Comparison of ENCODE assay signal across 8 mouse cellular contexts in the genomic region with DNA sequence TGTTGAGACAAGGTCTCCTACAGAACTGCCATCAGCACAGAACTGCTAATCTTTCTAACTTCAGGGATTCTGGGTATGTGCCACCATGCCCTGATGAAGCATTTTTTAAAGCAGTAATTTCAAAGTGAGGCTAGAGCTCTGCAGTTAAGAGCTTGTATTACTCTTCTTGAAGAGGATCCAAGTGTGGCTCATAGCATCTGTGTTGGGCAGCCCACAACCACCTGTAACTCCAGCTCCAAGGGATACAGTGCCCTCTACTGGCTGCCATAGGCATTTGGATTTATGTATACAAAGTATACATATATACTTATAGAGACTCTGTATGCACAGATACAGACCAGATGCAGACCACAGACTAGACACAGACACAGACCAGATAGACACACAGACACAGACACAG.
DNase-seq lines count a peak whose midpoint lies in the region; ATAC-seq and TF ChIP-seq lines count a peak whose summit lies in the region.

No protein-coding gene starts in this region.

- TF ChIP-seq CTCF in midbrain, postnatal 0 days (IDR thresholded peaks at IDR 0.05) = peak; percentile 63

- H3K4me3 ChIP-seq in midbrain, postnatal 0 days (ENCODE audit: low read depth, low read length) = no peak overlapping the region
- no peak overlapping the region for H3K4me3 ChIP-seq in midbrain, embryonic 13.5 days (replicated peaks)

- no peaks in the 10 kb centered on the region for H3K36me3 ChIP-seq in midbrain, postnatal 0 days (ENCODE audit: insufficient read depth, low read length)
- H3K36me3 ChIP-seq in midbrain, embryonic 13.5 days = no peaks in the 10 kb centered on the region

- H3K4me1 ChIP-seq in midbrain, postnatal 0 days (ENCODE audit: insufficient read depth, low read length) = no peaks in the 10 kb centered on the region
- no peaks in the 10 kb centered on the region for H3K4me1 ChIP-seq in midbrain, embryonic 13.5 days (replicated peaks)

- no peak overlapping the region for H3K27ac ChIP-seq in midbrain, postnatal 0 days (ENCODE audit: low read depth, low read length)
- no peak overlapping the region for H3K27ac ChIP-seq in midbrain, embryonic 13.5 days

- peak; percentile 16 to 17 for DNase-seq in cerebellum, postnatal 36 days
- DNase-seq in cerebellum, postnatal 4 days (ENCODE audit: low spot score in 2 of 2) = no peak
- DNase-seq in midbrain, postnatal 0 days (ENCODE audit: low spot score) = peak; percentile 60
- DNase-seq in embryo, embryonic 11.5 days (ENCODE audit: low read depth, low spot score) = peak; percentile 29
- peak; percentile 22 for DNase-seq in lung, postnatal 14 days

- ATAC-seq in midbrain, postnatal 0 days (ENCODE audit: low FRiP score) = no peak
- ATAC-seq in midbrain, embryonic 13.5 days = no peak
- no peak for ATAC-seq in inflammation-experienced regulatory T-cells, adult 6 months
- no peak for ATAC-seq in activated CD4-positive, CD25-positive, alpha-beta regulatory T cell, adult 4 months

- no peaks in the 10 kb centered on the region for H3K27me3 ChIP-seq in midbrain, postnatal 0 days (ENCODE audit: insufficient read depth, low read length)
- H3K27me3 ChIP-seq in midbrain, embryonic 13.5 days = no peaks in the 10 kb centered on the region

- H3K4me2 ChIP-seq in midbrain, postnatal 0 days (ENCODE audit: low read depth, low read length, poor library complexity, severe bottlenecking) = no peak overlapping the region
- H3K4me2 ChIP-seq in midbrain, embryonic 13.5 days (replicated peaks) = no peak overlapping the region

- H3K9ac ChIP-seq in midbrain, postnatal 0 days (replicated peaks; ENCODE audit: low read length, poor library complexity, severe bottlenecking) = no peak overlapping the region
- no peak overlapping the region for H3K9ac ChIP-seq in midbrain, embryonic 13.5 days (replicated peaks)

- no peaks in the 10 kb centered on the region for H3K9me3 ChIP-seq in midbrain, postnatal 0 days (ENCODE audit: low read length)
- H3K9me3 ChIP-seq in midbrain, embryonic 13.5 days = no peaks in the 10 kb centered on the region

Comparison
In these comparisons a context has a peak if more than half of its experiments do, and no peak if none do; other contexts are left out.
1. DNase-seq: peak in cerebellum, postnatal 36 days (2 of 2), midbrain, postnatal 0 days (single experiment), embryo, embryonic 11.5 days (single experiment) and lung, postnatal 14 days (single experiment); none in cerebellum, postnatal 4 days (0 of 2).